Mouse (Mus musculus): Measurements from ENCODE around the gene H2-Ob.

GRCm38 (mm10) chr17:34213936-34214335 lies 24.8 kb upstream of the H2-Ob start:
- TF ChIP-seq POLR2A (IDR thresholded peaks at IDR 0.05; ENCODE audit: low read depth, low read length) (no peak), CTCF (IDR thresholded peaks at IDR 0.05; ENCODE audit: extremely low read depth, insufficient read depth, insufficient read length, insufficient replicate concordance) (no peak)
